Mouse (Mus musculus) spleen, postnatal 4 days (tissue): ENCODE data around the gene Tirap.
A peak's percentile ranks its signal among the peaks of the same experiment; 100 is the strongest.
"Not testable (repeated sequence)": the region's sequence is repeated elsewhere in the genome, so short reads cannot be mapped to it uniquely, and the experiment has no call there.

Source experiments
- DNase-seq, 2 experiments: peaks; one replicate each; pipeline ENCODE4 v3.0.0; 2022; ENCODE audit warnings: low spot score in 2 of 2

Gene Tirap

DNA sequence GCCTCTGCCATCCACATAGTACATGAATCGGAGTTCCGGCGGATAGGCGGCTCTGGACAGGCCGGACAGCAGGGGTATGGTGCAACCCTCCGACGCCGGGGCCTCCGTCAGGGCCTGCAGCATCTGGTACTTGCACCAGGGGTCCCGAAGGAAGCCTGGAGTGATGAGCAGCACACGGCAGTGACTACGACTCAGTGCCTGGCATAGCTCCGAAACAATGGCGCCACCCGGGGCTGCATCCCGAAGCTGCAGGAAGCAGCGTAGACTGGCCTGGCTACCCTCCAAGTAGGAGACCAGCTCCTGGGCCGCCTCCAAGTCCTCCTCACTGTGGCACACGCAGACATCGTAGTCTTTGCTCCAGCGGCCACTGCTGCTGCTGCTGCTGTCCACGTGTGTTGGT lies 11.4 kb downstream of the Tirap start:
- DNase-seq, result no peak

DNA sequence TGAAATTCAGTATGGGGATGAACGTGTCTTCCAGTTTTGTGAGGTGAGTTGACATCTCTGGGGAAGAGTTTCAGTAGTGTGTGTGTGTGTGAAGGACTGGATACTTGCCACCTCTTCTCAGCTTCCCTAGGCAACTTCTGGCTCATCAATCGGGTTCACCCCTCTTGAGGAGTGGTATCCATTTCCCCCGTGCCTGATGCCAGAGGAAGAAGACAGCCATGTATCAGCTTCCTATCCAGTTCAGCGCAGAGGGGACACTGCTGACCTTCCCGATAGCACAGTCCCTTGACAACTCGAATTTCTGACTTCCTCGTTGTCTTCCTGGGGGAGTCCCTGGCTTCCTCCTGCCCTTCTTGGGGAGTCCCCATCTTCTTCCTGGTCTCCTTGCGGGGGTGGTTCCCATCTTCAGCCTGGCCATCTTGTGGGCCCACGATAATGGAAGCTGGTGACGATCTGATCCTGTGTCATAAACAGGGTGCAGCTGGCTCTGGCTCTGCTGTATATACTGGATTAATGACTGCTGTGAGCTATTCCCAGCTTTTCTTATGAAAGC lies 12.7 kb downstream of the Tirap start:
- no peak for DNase-seq

DNA sequence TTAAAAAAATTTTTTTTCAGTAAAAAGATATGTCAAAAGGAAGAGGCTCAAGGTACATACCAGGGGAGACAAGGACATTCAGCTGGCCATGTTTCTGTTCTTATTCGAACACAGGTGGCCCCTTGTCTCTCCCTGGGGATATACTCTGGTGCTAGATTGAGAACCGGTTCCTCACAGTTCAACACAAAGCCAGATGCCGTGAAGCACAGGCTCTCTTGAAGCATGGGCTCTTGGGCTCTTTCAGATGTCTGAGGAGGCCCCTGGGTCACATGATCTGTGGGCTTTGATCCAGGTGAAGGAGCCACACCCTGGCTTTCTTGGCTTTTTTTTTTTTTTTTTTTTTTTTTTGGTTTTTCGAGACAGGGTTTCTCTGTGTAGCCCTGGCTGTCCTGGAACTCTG lies 13.7 kb downstream of the Tirap start:
- DNase-seq, result peak in 1 of 2 experiments; percentile 33

DNA sequence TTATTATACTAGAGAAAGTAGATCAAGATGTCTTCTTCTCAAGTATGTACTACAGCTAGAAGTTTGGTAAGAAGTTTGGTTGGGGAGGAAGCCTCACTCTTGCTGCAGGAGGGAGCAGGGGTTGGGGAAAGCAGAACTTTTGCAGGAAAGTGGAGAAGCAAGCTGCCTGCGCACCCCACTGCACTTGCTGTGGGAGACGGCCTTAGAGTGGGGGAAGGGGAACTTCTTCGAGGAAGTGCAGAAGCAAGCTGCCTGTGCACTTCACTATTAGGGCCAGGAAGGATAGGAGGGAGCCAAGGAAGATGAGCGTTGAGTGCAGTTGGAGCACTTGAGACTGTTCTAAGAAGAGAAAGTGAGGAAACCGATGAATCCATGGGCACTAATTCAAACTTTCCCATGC lies 16.7 kb downstream of the Tirap start:
- DNase-seq, result peak in 1 of 2 experiments; percentile 66

DNA sequence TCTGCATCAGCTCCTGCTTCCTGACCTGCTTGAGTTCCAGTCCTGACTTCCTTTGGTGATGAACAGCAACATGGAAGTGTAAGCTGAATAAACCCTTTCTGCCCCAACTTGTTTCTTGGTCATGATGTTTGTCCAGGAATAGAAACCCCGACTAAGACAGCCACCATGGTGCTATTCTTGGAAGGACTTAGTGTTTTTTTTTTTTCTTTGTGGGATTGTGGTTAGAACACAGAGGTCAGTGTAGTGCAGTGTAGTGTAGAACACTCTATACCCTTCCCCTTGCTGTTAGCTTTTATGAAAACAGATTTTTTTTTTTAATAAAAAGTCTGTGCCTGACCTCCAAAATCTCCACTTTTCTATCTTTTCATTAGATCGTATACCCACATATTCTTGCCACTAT lies 17.3 kb downstream of the Tirap start:
- no peak for DNase-seq

DNA sequence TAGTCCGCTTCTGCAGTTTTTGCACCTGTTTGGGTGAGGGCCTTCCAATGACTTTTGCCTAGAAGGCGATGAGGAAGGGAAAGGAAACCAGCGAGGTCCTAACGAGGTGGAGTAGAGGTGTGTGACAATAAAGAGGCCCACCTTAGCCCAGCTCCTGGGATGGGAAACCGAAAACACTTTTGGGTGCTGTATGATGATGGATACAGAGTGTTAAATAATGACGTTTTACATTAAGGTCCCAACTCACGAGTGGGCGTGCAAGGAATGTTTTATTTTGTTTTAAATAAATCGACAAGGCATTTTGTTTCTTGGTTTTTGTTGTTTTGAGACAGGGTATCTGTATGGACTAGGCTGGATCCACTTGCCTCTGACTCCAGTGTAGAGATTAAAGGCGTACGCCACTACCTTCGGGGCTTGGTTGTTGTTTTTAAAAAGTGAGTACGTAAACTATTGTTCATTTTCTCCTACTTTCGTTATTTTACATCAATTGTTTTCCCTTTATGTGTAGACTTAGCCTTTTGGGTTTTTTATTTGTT lies 23.9 kb downstream of the Tirap start:
- DNase-seq, result no peak

DNA sequence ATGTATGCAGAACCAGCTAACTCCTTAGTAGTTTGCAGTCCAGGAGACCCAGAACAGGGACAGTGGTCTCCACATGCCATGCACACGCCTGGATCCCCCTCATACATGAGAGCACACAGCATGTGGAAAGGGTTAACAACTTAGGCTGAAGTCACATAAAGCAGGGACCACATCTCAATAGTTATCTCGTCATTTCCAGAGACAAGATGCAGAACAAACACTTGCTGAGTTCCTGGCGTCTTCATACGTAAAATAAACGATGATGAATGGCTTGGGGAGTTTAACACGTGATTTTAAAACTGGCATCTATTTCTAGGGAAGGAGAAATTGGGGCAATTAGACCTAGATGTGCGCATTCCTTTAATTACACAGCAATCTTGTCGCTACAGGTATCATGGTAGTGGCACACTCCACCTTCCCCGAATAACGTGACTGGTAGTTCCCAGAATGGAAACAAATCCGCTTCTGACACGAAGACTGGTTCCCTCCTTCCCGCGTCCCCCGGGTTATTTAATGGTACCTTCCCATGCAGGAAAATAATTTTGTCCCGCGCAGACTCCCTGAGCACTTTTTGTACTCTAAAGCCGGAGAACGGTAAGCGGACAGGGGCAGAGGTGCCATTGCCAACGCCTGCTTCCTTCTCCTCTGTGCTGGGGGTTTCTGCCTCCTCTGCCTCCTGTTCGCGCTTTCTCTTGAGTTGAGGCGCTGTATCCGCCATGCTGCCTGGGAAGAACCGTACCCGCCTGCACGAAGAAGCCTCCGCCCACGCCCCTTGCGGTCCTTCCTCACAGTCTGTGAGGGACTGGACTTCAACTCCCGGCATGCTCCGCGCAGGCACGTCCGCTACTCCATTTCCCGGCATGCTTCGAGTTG lies 24.6 kb downstream of the Tirap start, which contains the start of gene Dcps:
Gene Dcps, minus strand, starts transcription at position 811 of the 873 bp plus-strand sequence.
- peak; percentile 91 to 95 for DNase-seq

DNA sequence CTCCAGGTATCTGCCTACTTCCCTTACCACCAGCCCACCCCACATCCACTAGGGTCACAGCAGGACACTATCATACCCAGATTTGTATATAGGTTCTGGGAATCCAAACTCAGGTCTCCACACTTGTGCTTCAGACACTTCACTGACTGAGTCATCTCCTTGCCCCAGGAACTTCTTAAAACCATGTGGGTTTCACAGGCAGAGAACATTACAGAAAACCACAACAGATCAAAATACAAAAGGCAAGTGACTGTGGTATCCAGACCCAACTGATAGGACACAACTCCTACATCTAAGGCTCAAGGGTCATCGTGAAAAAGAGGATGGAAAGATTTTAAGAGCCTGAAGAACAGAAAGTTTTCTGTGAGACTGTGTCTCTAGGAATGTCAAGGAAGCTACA lies 26.8 kb downstream of the Tirap start:
- DNase-seq, result no peak

DNA sequence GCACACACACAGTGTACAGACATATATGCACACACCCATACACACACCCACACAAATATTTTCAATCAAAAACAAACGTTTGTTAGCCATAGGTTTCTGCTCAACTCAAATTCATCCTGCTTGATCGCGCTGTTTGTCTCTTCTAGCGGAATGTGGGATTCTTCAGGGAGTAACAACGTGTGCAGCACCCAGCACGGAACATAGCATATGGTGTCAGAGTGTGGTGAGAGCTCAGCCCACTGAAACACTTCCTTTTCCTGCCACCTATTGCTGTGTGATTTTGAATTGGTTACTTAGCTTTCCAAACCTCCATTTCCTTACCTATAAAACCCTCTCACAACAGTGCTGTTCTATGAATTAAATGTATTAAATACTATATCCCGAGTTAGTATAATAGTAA lies 30.0 kb downstream of the Tirap start:
- DNase-seq, result no peak

DNA sequence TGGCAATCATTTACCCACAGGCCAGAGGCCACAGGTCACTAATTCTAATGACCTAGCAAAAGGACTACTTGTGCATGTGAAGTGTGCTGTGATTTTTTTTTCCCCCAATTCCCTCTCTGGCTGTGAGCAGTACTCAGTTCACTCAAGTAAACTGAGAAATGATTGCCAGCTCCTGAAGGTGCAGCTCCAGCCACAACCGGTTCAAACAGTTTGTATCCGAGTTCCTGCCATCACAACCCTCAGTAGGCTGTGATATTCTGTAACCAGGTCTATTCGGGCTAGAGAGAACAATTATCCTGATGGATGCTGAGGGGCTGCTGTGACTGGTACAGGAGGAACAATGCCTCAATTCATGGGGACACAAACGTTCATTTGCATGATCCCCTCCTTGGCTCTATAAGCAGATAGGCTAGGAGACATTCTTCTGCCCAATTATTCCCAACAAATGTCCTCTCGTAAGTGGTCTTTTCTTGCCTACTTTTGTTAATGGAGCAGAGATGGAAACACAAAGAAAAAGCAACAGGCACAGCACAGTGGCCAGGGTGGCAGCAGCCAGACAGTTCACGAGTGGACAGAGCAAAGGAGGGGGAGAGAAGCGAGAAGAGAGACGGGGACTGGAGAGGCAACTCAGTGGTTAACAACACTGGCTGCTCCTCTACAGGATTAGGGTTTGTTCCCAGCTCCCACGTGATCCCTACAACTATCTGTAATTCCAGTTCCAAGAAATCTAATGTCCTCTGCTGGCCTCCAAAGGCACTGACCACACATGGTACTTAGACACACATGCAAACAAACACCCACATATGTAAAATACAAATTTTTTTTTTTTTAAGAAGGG lies 33.1 kb downstream of the Tirap start:
- DNase-seq, result no peak

DNA sequence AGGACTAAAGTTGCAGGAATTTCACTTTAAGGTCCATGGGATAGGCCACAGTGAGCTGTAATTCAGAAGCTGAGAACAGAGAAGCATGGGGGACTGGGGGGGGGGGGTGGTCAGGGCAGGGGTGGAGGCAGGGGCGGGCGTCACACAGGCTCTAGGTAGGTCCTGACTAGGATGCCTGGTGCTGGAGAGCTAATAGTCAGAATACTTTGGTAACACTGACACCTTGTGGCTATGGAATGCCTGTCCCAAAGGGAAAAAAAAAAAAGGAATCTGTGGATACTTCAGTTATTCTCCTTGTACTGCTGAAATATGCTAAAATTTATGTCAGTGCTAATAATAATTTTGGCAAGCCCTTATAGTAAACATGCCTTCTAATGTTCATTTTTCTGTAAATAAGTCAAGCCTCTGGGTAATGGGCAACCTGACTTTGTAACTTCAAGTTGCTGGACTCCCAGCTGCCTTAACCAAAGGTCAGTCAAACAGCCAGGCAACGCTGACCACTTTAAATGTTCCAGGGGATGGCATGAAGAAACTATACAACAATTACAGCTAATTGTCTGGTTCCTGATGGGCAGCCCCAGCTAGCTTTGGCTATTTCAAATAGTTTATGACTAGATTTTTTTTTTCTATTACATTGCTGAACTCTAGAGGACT lies 33.8 kb downstream of the Tirap start:
- no peak for DNase-seq

DNA sequence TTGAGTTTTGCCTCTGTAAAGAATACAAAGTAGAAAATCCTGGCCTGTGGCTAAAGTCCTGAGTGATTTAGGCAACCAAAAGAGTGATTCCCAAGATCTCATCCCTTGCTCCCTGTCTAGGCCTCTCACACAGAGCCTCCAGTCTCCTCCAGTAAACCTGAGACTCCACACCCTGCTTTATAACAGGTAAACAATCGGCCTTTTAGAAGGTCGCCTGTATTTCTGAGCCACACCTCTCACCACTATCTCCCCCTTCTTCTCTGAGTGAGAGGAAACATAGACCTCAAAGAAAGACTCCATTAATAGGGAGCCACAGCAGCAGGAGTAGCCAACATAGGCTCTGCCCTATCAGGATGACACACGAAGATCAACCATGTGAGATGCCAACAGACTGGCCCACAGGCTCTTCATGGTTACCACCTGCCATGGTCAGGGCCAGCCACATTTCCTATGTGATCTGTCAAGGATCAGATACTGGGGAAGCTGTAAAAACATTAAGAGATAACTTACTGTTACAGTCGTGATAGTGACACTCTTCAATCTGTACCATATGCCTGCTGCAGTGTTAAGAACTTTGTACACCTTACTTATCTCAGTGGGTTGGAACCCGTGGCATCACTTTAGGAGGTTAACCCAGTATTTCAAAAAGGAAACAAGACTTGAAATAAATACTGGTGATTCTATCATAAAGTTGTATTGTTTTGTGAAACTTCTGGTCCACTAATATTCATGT lies 35.8 kb downstream of the Tirap start:
- no peak for DNase-seq

DNA sequence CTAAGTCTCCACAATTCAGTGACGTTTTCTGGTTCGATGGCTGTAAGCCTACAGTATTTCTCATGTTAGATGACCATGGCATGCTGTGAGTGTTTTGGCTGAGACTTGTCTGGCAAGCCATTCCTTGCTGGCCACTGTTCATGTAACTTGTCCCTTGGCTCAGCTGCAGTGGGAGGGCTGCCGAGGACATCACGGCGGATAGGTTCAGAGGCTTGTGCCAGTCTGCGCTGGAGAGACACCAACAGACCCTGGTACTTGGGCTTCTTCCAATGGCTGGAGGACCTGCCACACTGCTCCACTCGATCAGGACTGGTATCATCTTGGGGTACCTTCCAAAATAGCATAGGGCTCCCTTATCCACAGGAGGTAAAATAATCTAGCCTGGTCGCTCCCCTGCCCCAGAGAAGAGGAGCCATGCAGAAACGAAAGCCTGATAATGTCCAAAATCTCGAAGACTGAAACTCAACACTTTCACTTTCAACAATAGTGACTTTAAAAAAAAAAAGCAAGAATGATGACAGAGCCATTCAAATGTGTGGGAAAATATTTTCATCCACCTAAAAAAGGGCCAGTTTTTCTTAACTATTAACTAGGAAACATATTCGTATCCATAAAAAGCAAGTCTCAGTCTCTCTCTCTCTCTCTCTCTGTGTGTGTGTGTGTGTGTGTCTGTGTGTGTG lies 36.9 kb downstream of the Tirap start:
- no peak for DNase-seq

DNA sequence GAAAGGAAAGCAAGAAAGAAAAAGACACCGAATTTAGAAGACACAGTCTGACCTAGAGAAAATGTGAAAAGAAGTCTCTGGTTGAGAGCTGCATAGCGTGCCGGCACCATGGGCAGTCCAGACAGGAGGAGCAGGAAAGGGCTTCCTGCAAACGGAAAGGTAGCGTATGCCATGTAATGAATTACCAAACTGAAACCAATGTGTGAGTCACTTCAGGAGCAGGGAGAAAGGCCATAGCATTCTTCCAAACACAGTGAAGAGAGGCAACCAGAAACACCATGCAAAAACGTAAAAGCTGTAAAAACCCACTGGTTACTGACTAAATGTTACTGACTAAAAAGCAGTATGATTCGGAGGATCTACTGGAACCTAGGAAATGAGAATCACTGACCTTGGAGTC lies 38.4 kb downstream of the Tirap start:
- no peak for DNase-seq

DNA sequence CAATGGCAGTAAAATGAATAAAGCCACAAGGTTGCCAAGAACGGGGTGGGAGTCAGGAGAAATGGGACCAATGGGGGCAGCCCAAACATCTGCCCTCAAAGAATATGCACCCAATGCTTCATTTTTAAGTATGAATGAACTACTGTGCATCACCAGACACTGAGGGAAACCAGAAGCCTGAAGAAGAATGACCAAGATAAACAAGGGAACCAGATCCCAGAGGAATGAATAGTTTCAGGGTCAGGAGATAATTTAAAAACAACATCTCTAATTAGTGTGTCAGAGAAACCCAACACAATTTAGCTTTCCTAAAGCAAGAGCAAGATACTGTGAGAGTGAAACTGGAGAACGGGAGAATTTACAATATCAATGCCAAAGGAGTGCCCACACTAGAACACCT lies 39.4 kb downstream of the Tirap start:
- DNase-seq, result no peak

DNA sequence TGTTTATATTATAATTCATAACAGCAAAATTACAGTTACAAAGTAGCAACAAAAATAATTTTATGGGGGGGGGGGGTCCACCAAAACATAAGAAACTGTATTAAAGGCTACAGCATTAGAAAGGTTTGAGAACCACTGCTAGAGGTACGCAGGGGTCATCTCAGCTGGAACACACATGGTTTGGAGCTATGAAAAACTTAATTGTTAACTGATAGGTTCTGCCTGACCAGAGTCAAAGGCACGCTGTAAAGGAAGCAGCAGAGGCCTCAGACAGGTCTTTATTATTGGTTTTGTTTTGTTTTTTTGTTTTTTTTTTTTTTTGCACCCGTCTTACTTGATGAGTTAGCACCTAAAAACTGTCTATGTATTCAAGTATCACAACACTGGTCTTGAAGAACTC lies 41.6 kb downstream of the Tirap start:
- DNase-seq, result no peak

DNA sequence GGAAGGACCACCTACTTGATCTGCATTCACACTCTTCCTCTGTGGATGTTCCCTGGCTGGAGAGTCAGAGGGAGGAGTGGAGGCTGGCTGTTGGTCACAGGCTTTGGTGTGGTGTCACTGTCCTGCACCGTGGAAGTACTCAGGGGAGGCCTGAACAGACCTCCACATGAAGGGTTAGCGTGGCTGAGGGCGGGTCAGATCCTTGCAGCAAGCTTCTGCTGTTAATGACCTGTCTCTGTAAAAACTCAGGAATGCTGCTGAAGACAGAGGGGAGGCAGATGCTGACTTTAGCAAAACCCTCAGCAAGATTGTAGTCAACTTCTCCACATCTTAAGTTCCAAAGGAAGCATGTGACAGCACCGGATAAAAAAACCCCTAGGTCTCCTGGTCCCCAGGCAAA lies 43.2 kb downstream of the Tirap start:
- DNase-seq, result no peak

DNA sequence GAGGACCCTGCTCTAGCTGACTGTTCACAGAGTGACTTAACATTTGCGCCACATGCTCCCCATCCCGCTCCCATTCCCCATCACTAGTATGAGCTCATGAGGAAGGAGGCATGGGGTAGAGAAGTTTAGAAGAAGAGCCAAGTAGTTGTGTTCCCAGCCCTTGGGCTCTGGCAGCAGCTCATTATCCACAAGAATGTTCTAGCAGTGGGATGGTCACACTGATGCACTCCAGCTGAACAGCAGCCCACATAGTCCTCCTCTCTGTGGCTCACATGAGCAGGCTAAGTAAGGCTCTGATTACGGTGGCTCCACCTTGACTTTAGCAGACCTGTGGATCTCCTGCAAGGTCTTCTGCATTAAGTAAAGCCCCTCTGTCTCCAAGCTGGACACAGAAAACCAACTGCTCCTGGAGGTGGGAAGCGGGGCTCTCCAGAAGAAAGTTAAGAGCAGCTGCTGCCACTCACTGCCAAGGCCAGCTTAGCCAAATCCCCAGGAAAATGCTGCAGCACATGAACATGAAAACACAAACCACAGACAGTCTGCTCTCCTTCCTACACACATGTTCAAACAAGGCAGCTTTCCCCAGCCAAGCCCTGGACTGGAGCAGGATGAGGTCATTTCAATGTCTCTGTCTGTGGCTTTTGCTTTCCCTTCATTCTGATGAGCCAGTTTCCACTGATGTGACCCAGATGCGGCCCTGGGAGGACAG lies 43.9 kb downstream of the Tirap start:
- no peak for DNase-seq

DNA sequence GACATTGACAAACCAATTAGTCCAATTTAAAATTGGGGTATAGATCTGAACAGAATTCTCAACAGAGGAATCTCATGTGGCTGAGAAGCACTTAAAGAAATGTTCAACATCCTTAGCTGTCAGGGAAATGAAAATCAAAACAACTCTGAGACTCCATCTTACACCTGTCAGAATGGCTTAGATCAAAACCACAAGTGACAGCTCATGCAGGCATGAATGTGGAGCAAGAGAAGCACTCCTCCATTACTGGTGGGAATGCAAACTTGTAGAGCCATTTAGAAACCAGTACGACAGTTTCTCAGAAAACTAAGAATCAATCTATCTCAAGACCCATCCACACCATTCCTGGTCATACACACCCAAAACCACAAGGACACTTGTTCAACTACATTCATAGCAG lies 47.2 kb downstream of the Tirap start:
- DNase-seq, result no peak

DNA sequence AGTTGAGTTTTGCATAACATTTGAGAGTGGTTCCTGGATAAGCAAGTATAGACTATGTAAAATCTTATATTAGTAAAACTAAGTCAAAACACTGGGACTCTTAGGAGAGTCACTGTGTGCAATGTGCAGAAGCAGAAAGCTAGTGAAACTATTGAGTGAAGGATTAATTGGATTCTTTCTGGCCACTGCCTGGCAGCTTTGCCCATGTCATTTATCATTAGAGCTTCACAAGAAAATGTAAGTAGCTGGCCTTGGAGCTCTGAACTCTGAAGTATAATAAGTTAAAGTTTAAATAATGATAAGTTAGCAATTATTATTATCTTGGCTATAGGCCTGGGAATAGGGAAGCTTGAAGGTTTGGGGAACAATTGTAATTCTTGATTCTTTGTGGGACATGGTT lies 51.3 kb downstream of the Tirap start:
- DNase-seq, result not testable (repeated sequence)
